Mouse (Mus musculus) WW6 (cell line): ENCODE measurements around the gene Pkn3.
"Not testable (repeated sequence)": the region's sequence is repeated elsewhere in the genome, so short reads cannot be mapped to it uniquely, and the experiment has no call there.

ENCODE experiments used
- DNase-seq: peaks from one replicate; pipeline ENCODE4 v3.0.0-alpha.2; 2013; ENCODE audit warnings: low read depth, low spot score

Gene Pkn3

GRCm38 (mm10) chr2:30140021-30140420, 62.5 kb downstream of the Pkn3 start:
- not testable (repeated sequence) for DNase-seq
